Mouse (Mus musculus): Measurements from ENCODE around the gene Mlip.
"Not testable (repeated sequence)": the region's sequence is repeated elsewhere in the genome, so short reads cannot be mapped to it uniquely, and the experiment has no call there.

Gene Mlip

GRCm38 (mm10) chr9:77198250-77198649 lies 154.5 kb downstream of the Mlip start:
- no peak for DNase-seq (ENCODE audit: low spot score in 2 of 2)

- DNase-seq (ENCODE audit: low spot score in 2 of 2): no peak
These were observed 173.3 kb downstream of the Mlip start for GRCm38 (mm10) chr9:77179486-77179885.

- no peak for DNase-seq (ENCODE audit: low spot score in 2 of 2)
These were observed 176.9 kb downstream of the Mlip start for GRCm38 (mm10) chr9:77175870-77176269.

GRCm38 (mm10) chr9:77172044-77172443 lies 180.7 kb downstream of the Mlip start:
- no peak for DNase-seq (ENCODE audit: low spot score in 2 of 2)

- no peak for DNase-seq (ENCODE audit: low spot score in 2 of 2)
These were observed 186.9 kb downstream of the Mlip start for GRCm38 (mm10) chr9:77165877-77166276.

- DNase-seq (ENCODE audit: low spot score in 2 of 2): no peak
These were observed 191.0 kb downstream of the Mlip start for GRCm38 (mm10) chr9:77161764-77162163.

GRCm38 (mm10) chr9:77160277-77160926 lies 192.4 kb downstream of the Mlip start:
- DNase-seq (ENCODE audit: low spot score in 2 of 2): no peak

- no peak for DNase-seq (ENCODE audit: low spot score in 2 of 2)
These were observed 204.1 kb downstream of the Mlip start for GRCm38 (mm10) chr9:77148518-77149257.

GRCm38 (mm10) chr9:77119735-77120134 lies 233.0 kb downstream of the Mlip start:
- DNase-seq (ENCODE audit: low spot score in 2 of 2): no peak

- no peak for DNase-seq (ENCODE audit: low spot score in 2 of 2)
These were observed 255.9 kb downstream of the Mlip start for GRCm38 (mm10) chr9:77096886-77097285.

- DNase-seq (ENCODE audit: low spot score in 2 of 2): not testable (repeated sequence)
These were observed 269.5 kb downstream of the Mlip start for GRCm38 (mm10) chr9:77083221-77083620.

- no peak for DNase-seq (ENCODE audit: low spot score in 2 of 2)
These were observed 281.1 kb downstream of the Mlip start for GRCm38 (mm10) chr9:77071676-77072075.

- no peak for DNase-seq (ENCODE audit: low spot score in 2 of 2)
These were observed 296.2 kb downstream of the Mlip start for GRCm38 (mm10) chr9:77056611-77057010.

GRCm38 (mm10) chr9:77054426-77055193 lies 298.2 kb downstream of the Mlip start:
- DNase-seq (ENCODE audit: low spot score in 2 of 2): no peak

Measured in thymus, postnatal 10 days (tissue).